Mouse (Mus musculus) E14TG2a.4 (cell line): ENCODE results near the gene Galnt17.

Source experiments
- CTCF ChIP-seq: conservative IDR thresholded peaks from 2 replicates; pipeline ENCODE4 v1.5.1; 2014; ENCODE audit warnings: low read length
- NANOG ChIP-seq: IDR thresholded peaks from 2 replicates; pipeline ENCODE4 v1.6.1; 2014; ENCODE audit warnings: borderline replicate concordance, low read length, mixed read lengths
- POU5F1 ChIP-seq: IDR thresholded peaks from 2 replicates; pipeline ENCODE4 v1.6.1; 2014; ENCODE audit warnings: low read length, borderline replicate concordance

- no peak for TF ChIP-seq CTCF
- no peak for TF ChIP-seq NANOG
- TF ChIP-seq POU5F1, result no peak
Observed at GRCm38 (mm10) chr5:130848562-130848961, 459.7 kb downstream of the Galnt17 start.
